Mouse (Mus musculus) kidney, adult 2 months (tissue): ENCODE results near the gene Cldn4.

Experiments used
- CTCF ChIP-seq: fragments of 200-500 bp; conservative IDR thresholded peaks from 2 replicates; pipeline ENCODE4 v1.5.1; 2011; ENCODE audit warnings: low read depth, mild to moderate bottlenecking, control low read depth, low read length, moderate library complexity, mixed read lengths; ENCODE audit not compliant: insufficient read depth, insufficient read length
- POLR2A ChIP-seq: fragments of 200-500 bp; IDR thresholded peaks from one replicate; pipeline ENCODE4 v1.6.1; 2011; ENCODE audit warnings: low read depth, low read length, control low read depth

- no peak for TF ChIP-seq CTCF
- no peak for TF ChIP-seq POLR2A
Measured at GRCm38 (mm10) chr5:134959114-134959513, 12.4 kb upstream of the Cldn4 start.
